Mouse (Mus musculus) kidney, adult 11 months (tissue): ENCODE measurements around the gene Crnkl1.

Experiments used
- DNase-seq: peaks from one replicate; pipeline ENCODE4 v3.0.0; 2022

Gene Crnkl1

GRCm38 (mm10) chr2:145934339-145935231 lies at the start of gene Crnkl1, which contains the start of gene Cfap61:
TSS of gene Crnkl1 (minus strand) at chr2:145935014.
TSS of gene Cfap61 (plus strand) at chr2:145934784.
- peak; percentile 95 for DNase-seq

GRCm38 (mm10) chr2:145982317-145983045 lies 47.7 kb upstream of the Crnkl1 start:
- DNase-seq = no peak

- no peak for DNase-seq
Observed at GRCm38 (mm10) chr2:145981699-145982112, 46.9 kb upstream of the Crnkl1 start.

GRCm38 (mm10) chr2:145980881-145981280 lies 46.1 kb upstream of the Crnkl1 start:
- DNase-seq = no peak

GRCm38 (mm10) chr2:145979616-145980015 lies 44.8 kb upstream of the Crnkl1 start:
- no peak for DNase-seq

GRCm38 (mm10) chr2:145972571-145972970 lies 37.8 kb upstream of the Crnkl1 start:
- DNase-seq = no peak

GRCm38 (mm10) chr2:145971237-145972010 lies 36.6 kb upstream of the Crnkl1 start:
- no peak for DNase-seq

- DNase-seq = no peak
Observed at GRCm38 (mm10) chr2:145970751-145971150, 35.9 kb upstream of the Crnkl1 start.

GRCm38 (mm10) chr2:145961861-145962260 lies 27.0 kb upstream of the Crnkl1 start:
- DNase-seq = no peak

GRCm38 (mm10) chr2:145958551-145958950 lies 23.7 kb upstream of the Crnkl1 start:
- no peak for DNase-seq

GRCm38 (mm10) chr2:145958097-145958496 lies 23.3 kb upstream of the Crnkl1 start:
- DNase-seq = no peak

GRCm38 (mm10) chr2:145957450-145957849 lies 22.6 kb upstream of the Crnkl1 start:
- no peak for DNase-seq

- no peak for DNase-seq
Observed at GRCm38 (mm10) chr2:145956318-145956717, 21.5 kb upstream of the Crnkl1 start.

GRCm38 (mm10) chr2:145955844-145956243 lies 21.0 kb upstream of the Crnkl1 start:
- no peak for DNase-seq

GRCm38 (mm10) chr2:145952726-145953125 lies 17.9 kb upstream of the Crnkl1 start:
- no peak for DNase-seq

- no peak for DNase-seq
Observed at GRCm38 (mm10) chr2:145950239-145950638, 15.4 kb upstream of the Crnkl1 start.

GRCm38 (mm10) chr2:145949475-145950068 lies 14.8 kb upstream of the Crnkl1 start:
- no peak for DNase-seq

- no peak for DNase-seq
Observed at GRCm38 (mm10) chr2:145948402-145948954, 13.7 kb upstream of the Crnkl1 start.

- no peak for DNase-seq
Observed at GRCm38 (mm10) chr2:145944286-145944685, 9.5 kb upstream of the Crnkl1 start.

- DNase-seq = no peak
Observed at GRCm38 (mm10) chr2:145941403-145941802, 6.6 kb upstream of the Crnkl1 start.

GRCm38 (mm10) chr2:145936975-145937374 lies 2.2 kb upstream of the Crnkl1 start:
- DNase-seq = no peak

GRCm38 (mm10) chr2:145920941-145921650 lies 13.7 kb downstream of the Crnkl1 start:
- no peak for DNase-seq
